Mouse (Mus musculus) hindbrain, embryonic 13.5 days (tissue): ENCODE measurements at regions not wholly inside any gene's neighbourhood (a gene's known extent, or its start where the extent isn't known, plus 50 kb on each side); places are given as distances from the start of the nearest gene placed in this dataset.

Experiments
- ATAC-seq: fragments of 200-750 bp; cut with Nextera tagmentation; 2 replicates; pipeline ENCODE4 v1.8.0; 2017; ENCODE audit warnings: moderate TSS enrichment; ENCODE audit not compliant: low FRiP score
- H3K27ac ChIP-seq: fragments of 300-500 bp; sonication (generic); 2 replicates; pipeline ENCODE4 v1.5.1; 2015; ENCODE audit warnings: inconsistent platforms, mild to moderate bottlenecking, moderate library complexity
- H3K27me3 ChIP-seq: fragments of 300-500 bp; sonication (generic); 2 replicates; pipeline ENCODE4 v1.6.1; 2015; ENCODE audit warnings: mild to moderate bottlenecking, inconsistent platforms
- H3K36me3 ChIP-seq: fragments of 300-500 bp; sonication (generic); 2 replicates; pipeline ENCODE4 v1.6.1; 2015; ENCODE audit warnings: mild to moderate bottlenecking, inconsistent platforms
- H3K4me1 ChIP-seq: fragments of 300-500 bp; sonication (generic); replicated peaks from 2 replicates; pipeline ENCODE4 v1.6.1; 2015; ENCODE audit warnings: inconsistent platforms
- H3K4me2 ChIP-seq: fragments of 300-500 bp; sonication (generic); 2 replicates; pipeline ENCODE4 v1.6.1; 2015; ENCODE audit warnings: inconsistent platforms, mild to moderate bottlenecking, moderate library complexity
- H3K4me3 ChIP-seq: fragments of 300-500 bp; sonication (generic); 2 replicates; pipeline ENCODE4 v1.5.1; 2015; ENCODE audit warnings: mild to moderate bottlenecking, inconsistent platforms
- H3K9ac ChIP-seq: fragments of 300-500 bp; sonication (generic); 2 replicates; pipeline ENCODE4 v1.6.1; 2015; ENCODE audit warnings: mild to moderate bottlenecking, inconsistent platforms
- H3K9me3 ChIP-seq: fragments of 300-500 bp; sonication (generic); 2 replicates; pipeline ENCODE4 v1.6.1; 2016; ENCODE audit warnings: inconsistent platforms
- WGBS: fragments of 180-500 bp; shearing (Covaris S2); methylation state at CpG from one replicate; pipeline ENCODE4 v1.1.7; 2015; 5-methylcytosine and 5-hydroxymethylcytosine counted together

DNA sequence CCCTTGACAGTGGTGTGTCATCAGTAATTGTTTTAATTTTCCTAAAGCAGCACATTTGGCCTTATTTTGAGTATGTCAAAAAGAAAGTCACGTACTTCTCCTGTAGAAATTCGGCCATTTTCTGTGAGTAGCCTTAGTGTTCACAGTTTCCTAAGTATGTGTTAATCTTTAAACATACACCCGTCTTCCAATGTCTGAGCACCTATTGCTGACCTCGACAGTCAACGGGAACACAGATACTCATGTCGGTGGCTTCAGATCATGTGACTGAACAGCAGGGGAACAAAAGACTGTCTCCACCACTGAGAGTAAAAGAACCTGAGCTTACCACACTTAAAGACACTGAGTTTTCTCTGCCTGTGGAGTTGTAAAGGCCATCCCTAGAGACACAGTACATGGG, 59.8 kb upstream of the Ccn2 start:
- 88% methylated on average over 6 of the region's 6 CpGs for WGBS

GRCm38 (mm10) chr10:24541990-24542389, 53.3 kb upstream of the Ccn2 start:
- 91% methylated on average over 4 of the region's 4 CpGs for WGBS
- no peak overlapping the region for H3K4me3 ChIP-seq
- H3K9me3 ChIP-seq = no peaks in the 10 kb centered on the region
- H3K4me2 ChIP-seq = no peak overlapping the region
- no peak for ATAC-seq
- no peaks in the 10 kb centered on the region for H3K36me3 ChIP-seq
- no peaks in the 10 kb centered on the region for H3K27me3 ChIP-seq
- H3K27ac ChIP-seq = no peak overlapping the region
- no peak overlapping the region for H3K9ac ChIP-seq
- H3K4me1 ChIP-seq = no peaks in the 10 kb centered on the region

More for the DNA sequence above, 59.8 kb upstream of the Ccn2 start:
- Histone ChIP-seq H3K27me3 (no peaks in the 10 kb centered on the region), H3K27ac (no peak overlapping the region), H3K4me1 (no peaks in the 10 kb centered on the region), H3K9ac (no peak overlapping the region), H3K4me2 (no peak overlapping the region), H3K36me3 (no peaks in the 10 kb centered on the region), H3K9me3 (no peaks in the 10 kb centered on the region), H3K4me3 (no peak overlapping the region)
- ATAC-seq = no peak
